Mouse (Mus musculus) neural tube, embryonic 15.5 days (tissue): ENCODE measurements around the gene Gpr132. TPM values are rescaled to one million over a fixed set of nuclear protein-coding genes. Genes with fewer than 3 reads are reported as not detected.

Source experiments
- ATAC-seq: fragments of 200-750 bp; cut with Nextera tagmentation; 2 replicates; pipeline ENCODE4 v1.8.0; 2017; ENCODE audit warnings: mild to moderate bottlenecking, moderate TSS enrichment, moderate library complexity; ENCODE audit not compliant: low FRiP score
- H3K27ac ChIP-seq: fragments of 300-500 bp; sonication (generic); replicated peaks from 2 replicates; pipeline ENCODE4 v1.5.1; 2015; ENCODE audit warnings: mild to moderate bottlenecking, inconsistent platforms
- H3K27me3 ChIP-seq: fragments of 300-500 bp; sonication (generic); replicated peaks from 2 replicates; pipeline ENCODE4 v1.6.1; 2015; ENCODE audit warnings: inconsistent platforms
- H3K36me3 ChIP-seq: fragments of 300-500 bp; sonication (generic); 2 replicates; pipeline ENCODE4 v1.6.1; 2015; ENCODE audit warnings: inconsistent platforms
- H3K4me1 ChIP-seq: fragments of 300-500 bp; sonication (generic); 2 replicates; pipeline ENCODE4 v1.6.1; 2015; ENCODE audit warnings: inconsistent platforms
- H3K4me2 ChIP-seq: fragments of 300-500 bp; sonication (generic); 2 replicates; pipeline ENCODE4 v1.6.1; 2015; ENCODE audit warnings: inconsistent platforms, mild to moderate bottlenecking, moderate library complexity
- H3K4me3 ChIP-seq: fragments of 300-500 bp; sonication (generic); replicated peaks from 2 replicates; pipeline ENCODE4 v1.5.1; 2015; ENCODE audit warnings: mild to moderate bottlenecking, inconsistent platforms
- H3K9ac ChIP-seq: fragments of 300-500 bp; sonication (generic); replicated peaks from 2 replicates; pipeline ENCODE4 v1.6.1; 2015; ENCODE audit warnings: mild to moderate bottlenecking, inconsistent platforms
- H3K9me3 ChIP-seq: fragments of 300-500 bp; sonication (generic); replicated peaks from 2 replicates; pipeline ENCODE4 v1.6.1; 2016; ENCODE audit warnings: inconsistent platforms
- WGBS: fragments of 180-500 bp; shearing (Covaris S2); methylation state at CpG from one replicate; pipeline ENCODE4 v1.1.7; 2015; ENCODE audit warnings: mixed read lengths; 5-methylcytosine and 5-hydroxymethylcytosine counted together
- polyA plus RNA-seq: library from polyadenylated mRNA; unstranded; fragments of >200 nt; fragmentation: Nextera tagmentation; extraction: Ambion mirVana; gene quantifications from 2 replicates; pipeline ENCODE4 v1.2.1, GENCODE M21; 2015

Gpr132 gene
- 0.08 and 2.8 TPM in 2 replicates for polyA plus RNA-seq

DNA sequence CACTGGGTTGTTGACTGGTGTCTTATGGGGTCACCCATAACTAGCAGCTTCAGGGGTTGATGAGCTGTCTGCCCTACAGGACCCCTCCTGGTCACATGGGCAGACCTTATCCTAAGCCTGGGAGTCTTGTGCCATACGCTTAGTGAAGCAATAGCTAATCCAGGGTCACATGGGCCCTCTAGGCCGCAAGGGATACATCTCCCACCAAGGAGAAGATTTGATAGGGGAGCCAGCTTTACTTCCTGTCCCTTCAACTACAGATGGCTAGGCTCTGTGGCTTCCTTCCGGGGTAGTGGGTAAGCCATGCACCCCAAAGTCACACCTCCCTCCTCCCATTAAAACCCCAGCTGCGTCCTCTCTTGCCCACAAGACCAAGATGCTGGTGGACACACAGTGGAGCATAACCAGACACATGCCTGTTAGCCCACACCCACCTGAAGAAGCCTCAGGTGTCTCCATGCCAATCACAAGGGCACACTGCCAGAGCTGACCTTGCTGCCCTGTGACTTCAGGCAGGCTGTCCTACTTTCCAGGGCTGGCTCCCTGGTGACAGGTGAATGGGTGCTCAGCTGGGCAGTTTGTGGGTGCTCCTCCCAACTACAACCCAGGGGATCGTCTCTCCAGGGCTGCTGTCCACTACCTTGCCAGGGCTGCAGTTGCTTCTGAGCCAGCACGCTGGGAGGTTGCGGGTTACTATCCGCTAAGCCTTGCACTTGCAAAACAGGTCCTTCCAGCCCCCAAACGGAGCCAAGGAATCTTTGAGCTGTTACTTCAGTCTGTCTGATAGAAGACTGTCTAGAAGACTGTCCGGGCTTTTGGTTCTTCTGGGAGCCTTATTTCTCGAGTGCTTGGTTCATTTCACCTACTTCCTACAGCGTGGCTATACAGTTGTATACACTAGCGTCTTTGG, at the start of gene Gpr132:
Gene Gpr132, minus strand, starts transcription at position 51 of the 910 bp plus-strand sequence.
- peaks cover 18% of the 10 kb centered on the region for H3K27me3 ChIP-seq
- H3K4me1 ChIP-seq: peaks cover 5% of the 10 kb centered on the region
- H3K9ac ChIP-seq: no peak within 1 kb of the TSS
- H3K36me3 ChIP-seq: no peaks in the 10 kb centered on the region
- no peak for ATAC-seq
- no peak within 1 kb of the TSS for H3K4me3 ChIP-seq
- WGBS: 72% methylated on average over 13 of the region's 13 CpGs
- H3K9me3 ChIP-seq: no peaks in the 10 kb centered on the region
- H3K27ac ChIP-seq: no peak within 1 kb of the TSS
- H3K4me2 ChIP-seq: no peak within 1 kb of the TSS

DNA sequence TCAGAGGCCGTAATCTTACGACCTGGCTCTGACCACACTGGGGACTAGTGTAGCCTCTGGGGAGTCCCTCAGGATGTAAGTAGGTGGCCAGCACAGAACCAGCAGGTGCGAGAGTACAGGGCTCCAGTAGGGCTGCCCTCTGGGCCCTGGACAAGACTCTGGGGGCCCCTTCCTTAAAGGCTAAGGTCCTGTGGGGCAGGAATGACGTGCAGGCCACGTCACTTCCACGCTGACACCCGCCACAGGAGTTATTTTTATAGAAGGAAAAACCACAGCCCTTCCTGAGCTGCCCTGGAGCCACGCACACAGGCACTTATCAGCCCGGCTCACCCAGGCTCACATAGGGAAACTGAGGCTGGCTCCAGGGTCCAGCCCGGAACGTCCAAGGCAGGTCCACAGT, 49.5 kb upstream of the Gpr132 start:
- Histone ChIP-seq H3K27ac (no peak overlapping the region), H3K4me3 (no peak overlapping the region), H3K4me1 (peaks cover 4% of the 10 kb centered on the region), H3K36me3 (peaks cover 53% of the 10 kb centered on the region), H3K9ac (no peak overlapping the region), H3K4me2 (no peak overlapping the region), H3K9me3 (no peaks in the 10 kb centered on the region), H3K27me3 (no peaks in the 10 kb centered on the region)
- WGBS: 91% methylated on average over 11 of the region's 11 CpGs
- no peak for ATAC-seq

DNA sequence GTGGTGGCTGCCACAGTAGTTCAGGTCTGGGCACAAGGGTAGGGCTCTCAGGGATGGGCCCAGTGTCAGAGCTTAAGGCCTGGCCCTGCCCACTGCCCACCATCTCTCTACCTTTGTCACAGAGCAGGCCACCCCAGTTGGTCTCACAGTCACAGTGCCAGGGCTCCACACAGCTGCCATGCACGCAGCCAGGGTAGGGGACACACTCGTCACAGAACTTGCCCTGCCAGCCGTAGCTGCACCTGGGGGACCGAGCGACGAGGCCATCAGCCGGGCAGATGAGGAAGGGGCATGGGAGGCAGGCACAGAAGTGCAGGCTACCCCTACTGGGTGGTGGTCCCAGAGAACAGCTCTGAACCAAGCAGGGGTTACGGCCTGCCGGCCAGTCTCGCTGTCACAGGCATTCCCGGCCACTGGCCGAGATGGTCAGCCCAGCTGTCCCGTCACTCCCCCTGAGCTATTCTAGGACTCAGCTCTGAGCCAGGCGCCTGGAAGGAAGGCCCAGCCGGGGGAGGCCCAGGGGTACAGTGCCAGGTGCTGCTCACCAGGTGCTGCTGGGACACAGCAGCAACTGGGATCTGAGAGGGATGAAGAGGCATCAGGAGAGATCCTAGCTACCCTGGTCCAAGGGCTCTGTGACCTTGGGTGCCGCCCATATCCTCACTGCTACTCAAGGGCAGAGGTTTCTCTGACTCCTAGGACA, 48.8 kb upstream of the Gpr132 start:
- no peak overlapping the region for H3K4me3 ChIP-seq
- no peaks in the 10 kb centered on the region; the same call in 1 of the 2 replicates for H3K4me1 ChIP-seq
- ATAC-seq: no peak
- no peaks in the 10 kb centered on the region for H3K27me3 ChIP-seq
- H3K36me3 ChIP-seq: peaks cover 60% of the 10 kb centered on the region
- H3K9ac ChIP-seq: no peak overlapping the region
- no peak overlapping the region for H3K27ac ChIP-seq
- no peak overlapping the region for H3K4me2 ChIP-seq
- H3K9me3 ChIP-seq: no peaks in the 10 kb centered on the region
- WGBS: 80% methylated on average over 16 of the region's 16 CpGs

DNA sequence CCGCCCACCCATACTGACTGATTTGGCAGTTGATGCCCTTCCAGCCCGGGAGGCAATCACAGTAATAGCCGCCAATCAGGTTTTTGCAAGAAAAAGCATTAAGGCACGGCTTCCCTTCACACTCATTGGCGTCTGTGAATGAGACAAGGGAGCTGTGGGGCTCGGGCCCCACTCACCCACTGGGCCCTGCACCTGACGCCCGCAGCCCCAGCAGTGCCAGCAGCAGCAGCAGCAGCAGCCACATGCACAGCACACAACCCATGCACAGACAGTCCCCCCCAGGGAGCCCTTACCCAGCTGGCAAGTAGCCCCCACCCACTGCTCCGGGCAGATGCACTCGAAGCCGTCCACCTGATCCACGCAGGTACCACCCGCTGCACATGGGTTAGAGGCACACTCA, 47.6 kb upstream of the Gpr132 start:
- WGBS: 33% methylated on average over 13 of the region's 13 CpGs
- H3K9me3 ChIP-seq: no peaks in the 10 kb centered on the region
- no peak for ATAC-seq
- H3K27me3 ChIP-seq: no peaks in the 10 kb centered on the region
- peaks cover 72% of the 10 kb centered on the region for H3K36me3 ChIP-seq
- H3K9ac ChIP-seq: no peak overlapping the region
- no peak overlapping the region for H3K27ac ChIP-seq
- H3K4me2 ChIP-seq: no peak overlapping the region
- H3K4me3 ChIP-seq: no peak overlapping the region
- H3K4me1 ChIP-seq: no peaks in the 10 kb centered on the region; the same call in 1 of the 2 replicates

DNA sequence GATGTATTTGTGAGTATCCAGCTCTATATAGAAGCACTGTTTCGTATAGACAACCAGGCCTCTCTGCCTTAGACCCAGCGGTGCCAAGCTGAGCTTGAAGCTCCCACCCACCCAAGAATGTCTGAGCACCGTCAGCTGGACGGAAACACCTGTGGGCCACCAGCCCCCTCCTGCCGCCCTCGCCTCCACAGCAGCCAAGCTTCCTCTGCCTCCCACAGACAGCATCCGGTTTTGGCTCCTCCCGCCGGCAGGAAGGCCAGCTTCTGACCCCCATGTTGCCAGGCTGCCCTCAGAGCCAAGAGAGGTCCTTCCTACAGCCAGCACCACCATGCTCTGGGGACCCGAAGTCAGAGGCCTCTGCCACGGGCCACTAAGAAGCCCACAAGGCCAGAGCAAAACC, 46.5 kb upstream of the Gpr132 start:
- no peaks in the 10 kb centered on the region for H3K9me3 ChIP-seq
- WGBS: 89% methylated on average over 11 of the region's 11 CpGs
- H3K4me3 ChIP-seq: no peak overlapping the region
- H3K36me3 ChIP-seq: peaks cover 75% of the 10 kb centered on the region
- H3K27ac ChIP-seq: no peak overlapping the region
- no peak for ATAC-seq
- H3K4me1 ChIP-seq: no peaks in the 10 kb centered on the region; the same call in 1 of the 2 replicates
- H3K9ac ChIP-seq: no peak overlapping the region
- no peak overlapping the region for H3K4me2 ChIP-seq
- no peaks in the 10 kb centered on the region for H3K27me3 ChIP-seq

DNA sequence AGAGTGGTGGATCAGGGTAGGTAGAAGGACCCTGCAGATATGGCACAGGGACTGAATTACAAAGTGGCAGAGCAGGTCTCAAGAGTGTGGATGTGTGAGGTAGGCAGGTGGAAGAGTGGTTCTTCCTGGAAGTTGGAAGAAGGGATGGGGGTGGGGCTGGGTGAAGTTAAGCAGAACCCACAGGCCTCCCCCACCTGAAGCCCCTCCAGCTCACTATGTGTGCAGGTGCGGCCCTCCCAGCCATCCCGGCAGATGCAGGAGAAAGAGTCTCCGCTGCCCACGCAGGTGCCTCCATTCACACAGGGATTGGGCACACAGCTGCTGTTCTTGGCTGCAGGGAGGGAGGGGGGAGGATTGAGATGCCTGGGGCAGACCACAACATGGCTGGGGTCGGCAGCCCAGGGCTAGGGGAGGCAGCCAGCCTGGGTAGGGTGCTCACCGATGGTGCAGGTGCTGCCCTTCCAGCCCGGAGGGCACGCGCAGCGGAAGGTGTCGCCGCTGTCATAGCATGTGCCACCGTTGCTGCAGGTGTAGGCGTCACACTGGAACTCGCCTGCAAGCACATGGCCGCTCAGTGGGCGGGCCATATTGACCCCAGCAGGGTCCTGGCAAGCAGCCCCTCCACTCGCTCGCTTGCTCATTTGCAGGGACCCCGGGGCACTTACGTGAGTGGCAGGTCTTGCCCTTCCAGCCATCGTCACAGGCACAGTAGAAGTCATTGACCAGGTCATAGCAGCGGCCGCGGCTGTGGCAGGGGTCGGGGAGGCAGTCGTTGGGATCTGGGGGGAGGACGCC, 45.1 kb upstream of the Gpr132 start:
- 84% methylated on average over 28 of the region's 28 CpGs for WGBS
- ATAC-seq: no peak
- Histone ChIP-seq H3K4me1 (no peaks in the 10 kb centered on the region), H3K27me3 (no peaks in the 10 kb centered on the region), H3K4me3 (no peak overlapping the region), H3K9me3 (no peaks in the 10 kb centered on the region), H3K4me2 (no peak overlapping the region), H3K27ac (no peak overlapping the region), H3K36me3 (peaks cover 82% of the 10 kb centered on the region), H3K9ac (no peak overlapping the region)

DNA sequence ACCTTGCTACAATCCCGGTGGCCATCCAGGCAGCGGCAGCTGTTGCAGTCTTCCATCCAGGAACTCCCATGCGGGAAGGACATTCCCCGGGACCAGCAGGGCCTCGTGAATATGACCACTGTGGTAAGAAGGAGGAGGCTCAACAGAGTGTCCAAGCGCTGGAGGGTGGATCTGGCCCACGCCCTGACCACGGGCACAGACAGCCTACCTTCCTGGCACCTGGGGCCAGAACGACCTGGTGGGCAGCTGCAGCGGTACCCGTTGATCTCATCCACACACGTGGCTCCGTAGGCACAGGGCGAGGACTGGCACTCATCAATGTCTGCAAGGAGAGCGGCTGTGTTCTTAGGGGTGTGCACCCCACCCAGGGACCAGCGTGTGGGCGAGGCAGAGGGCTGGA, 43.7 kb upstream of the Gpr132 start:
- Histone ChIP-seq H3K36me3 (peaks cover 82% of the 10 kb centered on the region), H3K9me3 (no peaks in the 10 kb centered on the region), H3K4me1 (no peaks in the 10 kb centered on the region; the same call in 1 of the 2 replicates), H3K27me3 (no peaks in the 10 kb centered on the region), H3K9ac (no peak overlapping the region), H3K4me2 (no peak overlapping the region), H3K27ac (no peak overlapping the region), H3K4me3 (no peak overlapping the region)
- no peak for ATAC-seq
- WGBS: 94% methylated on average over 17 of the region's 17 CpGs

DNA sequence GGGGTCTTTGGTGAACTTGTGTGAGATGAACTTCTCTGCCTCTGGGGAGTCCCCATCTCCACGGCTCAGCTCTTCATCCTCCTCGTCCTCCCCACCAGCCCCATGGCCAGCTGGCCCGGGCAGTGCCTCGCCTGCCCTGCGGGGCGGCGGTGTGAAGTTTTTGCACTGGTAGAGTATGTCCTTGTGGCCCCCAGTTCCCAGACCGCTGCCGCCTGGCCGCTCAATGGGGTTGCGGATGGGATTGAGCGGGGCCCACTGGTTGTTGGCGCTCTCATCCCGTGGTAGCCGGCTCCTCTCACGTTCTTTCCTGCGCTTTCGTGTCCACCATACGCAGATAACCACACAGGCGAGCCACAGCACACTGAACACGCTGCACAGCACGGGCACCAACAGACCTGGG, 41.0 kb upstream of the Gpr132 start:
- peaks cover 4% of the 10 kb centered on the region; the same call in 1 of the 2 replicates for H3K4me1 ChIP-seq

DNA sequence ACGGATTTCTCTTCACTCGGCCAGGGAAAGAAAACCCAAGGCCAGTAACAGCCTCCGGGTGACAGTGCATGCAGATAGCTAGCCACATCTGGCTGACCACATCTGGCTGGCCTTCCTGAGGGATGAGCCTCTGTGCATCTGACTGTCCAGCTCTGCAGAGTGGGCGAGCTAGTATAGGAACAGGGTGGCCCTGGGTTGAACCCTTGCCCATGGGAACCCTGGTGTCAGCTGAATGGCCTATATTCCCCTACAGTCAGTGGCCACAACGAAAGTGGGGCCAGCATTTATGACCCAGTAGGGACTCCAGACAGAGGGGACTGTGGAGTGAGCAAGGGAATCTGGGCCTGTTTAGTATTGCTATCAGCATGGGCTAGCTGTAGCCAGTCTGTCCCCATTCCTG, 37.0 kb upstream of the Gpr132 start:
- 79% methylated on average over 5 of the region's 5 CpGs for WGBS
- no peak overlapping the region for H3K4me3 ChIP-seq
- H3K36me3 ChIP-seq: peaks cover 45% of the 10 kb centered on the region
- peaks cover 8% of the 10 kb centered on the region; the same call in 1 of the 2 replicates for H3K4me1 ChIP-seq
- H3K27ac ChIP-seq: no peak overlapping the region
- no peak overlapping the region for H3K4me2 ChIP-seq
- no peaks in the 10 kb centered on the region for H3K27me3 ChIP-seq
- H3K9ac ChIP-seq: no peak overlapping the region
- no peaks in the 10 kb centered on the region for H3K9me3 ChIP-seq
- ATAC-seq: no peak

More for the DNA sequence above, 41.0 kb upstream of the Gpr132 start:
- no peak overlapping the region for H3K27ac ChIP-seq
- no peak for ATAC-seq
- no peak overlapping the region for H3K4me2 ChIP-seq
- no peak overlapping the region for H3K4me3 ChIP-seq
- 96% methylated on average over 22 of the region's 22 CpGs for WGBS
- no peak overlapping the region for H3K9ac ChIP-seq
- H3K27me3 ChIP-seq: no peaks in the 10 kb centered on the region
- H3K36me3 ChIP-seq: peaks cover 85% of the 10 kb centered on the region
- no peaks in the 10 kb centered on the region for H3K9me3 ChIP-seq

DNA sequence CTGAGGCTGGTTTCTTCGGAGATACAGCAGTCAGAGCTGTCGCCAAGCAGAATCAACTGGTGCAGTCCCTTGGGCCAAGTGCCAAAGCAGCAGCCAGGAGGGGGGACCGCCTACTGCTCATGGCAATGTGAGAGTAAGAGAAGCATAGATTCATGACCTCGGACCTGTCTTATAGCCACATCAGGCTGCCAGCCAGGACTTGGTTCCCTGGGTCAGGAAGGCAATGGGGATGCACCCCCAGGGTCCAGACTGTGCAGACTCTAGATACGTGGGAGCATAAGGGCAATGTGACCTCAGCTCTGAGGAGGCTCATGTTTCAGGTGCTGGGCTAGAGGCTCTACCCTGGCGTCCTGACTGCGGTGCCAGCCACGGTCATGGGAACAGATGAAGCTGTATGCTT, 35.9 kb upstream of the Gpr132 start:
- 58% methylated on average over 8 of the region's 8 CpGs for WGBS
- peaks cover 34% of the 10 kb centered on the region for H3K36me3 ChIP-seq
- ATAC-seq: no peak
- H3K4me2 ChIP-seq: no peak overlapping the region
- no peak overlapping the region for H3K27ac ChIP-seq
- H3K4me1 ChIP-seq: peaks cover 8% of the 10 kb centered on the region; the same call in 1 of the 2 replicates
- H3K9me3 ChIP-seq: no peaks in the 10 kb centered on the region
- H3K4me3 ChIP-seq: no peak overlapping the region
- no peak overlapping the region for H3K9ac ChIP-seq
- H3K27me3 ChIP-seq: no peaks in the 10 kb centered on the region

DNA sequence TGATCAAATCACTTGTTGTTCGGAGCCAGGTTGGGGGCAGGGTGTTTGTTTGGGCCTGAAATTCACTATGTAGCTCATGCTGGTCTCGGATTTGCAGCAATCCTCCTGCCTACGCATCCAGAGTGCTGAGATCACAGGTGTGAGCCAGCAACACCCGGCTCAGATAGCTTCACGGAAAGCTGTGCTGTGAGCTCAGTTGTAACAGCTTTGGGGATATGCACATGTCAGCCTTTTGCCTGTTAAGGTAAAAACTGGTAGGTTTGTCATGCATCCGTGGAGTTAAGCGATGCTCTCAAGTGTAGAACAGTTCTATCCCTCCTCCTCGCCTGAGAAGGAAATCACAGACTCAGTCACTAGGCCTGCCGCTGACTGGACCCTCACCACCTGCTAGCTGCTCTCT, 32.6 kb upstream of the Gpr132 start:
- Histone ChIP-seq H3K27me3 (no peaks in the 10 kb centered on the region), H3K27ac (no peak overlapping the region), H3K36me3 (peaks cover 12% of the 10 kb centered on the region), H3K4me1 (peaks cover 15% of the 10 kb centered on the region), H3K9ac (no peak overlapping the region), H3K9me3 (no peaks in the 10 kb centered on the region), H3K4me2 (no peak overlapping the region), H3K4me3 (no peak overlapping the region)
- WGBS: 86% methylated on average over 9 of the region's 9 CpGs
- ATAC-seq: no peak
